Comparison of ENCODE assay signal across 1 mouse cellular context in the genomic region with DNA sequence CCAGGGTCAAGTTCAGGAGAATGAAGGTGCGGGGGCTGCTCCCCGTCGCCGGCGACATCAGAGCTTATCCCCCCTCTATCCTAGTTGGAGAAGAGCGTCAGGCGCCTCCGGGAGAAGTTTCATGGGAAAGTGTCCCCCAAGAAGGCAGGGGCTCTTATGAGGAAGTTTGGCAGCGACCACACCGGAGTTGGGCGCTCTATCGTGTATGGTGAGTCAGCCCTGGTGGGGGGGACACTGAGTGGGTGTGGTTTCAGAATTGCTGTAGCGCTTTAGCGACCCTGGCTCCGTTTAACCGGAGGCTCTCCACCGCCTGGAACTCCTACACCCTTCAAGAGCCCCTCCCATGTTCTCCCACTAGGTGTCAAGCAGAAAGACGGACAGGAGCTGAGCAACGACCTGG.
TF ChIP-seq lines count a peak whose summit lies in the region.

No protein-coding gene starts in this region.

TF ChIP-seq in MEL, 35 proteins besides CTCF, POLR2A, EP300 and RAD21:
- TF ChIP-seq TBP (IDR thresholded peaks at IDR 0.05; ENCODE audit: low read depth, low read length), result peak; percentile 88
- TF ChIP-seq POLR2AphosphoS5 (IDR thresholded peaks at IDR 0.05; ENCODE audit: borderline replicate concordance, low read depth, low read length), result peak; percentile 83; the same call in 1 of the 2 replicates
- 0 out of 2 replicates have a peak, but pooled peaks have one; percentile 18 for TF ChIP-seq GATA1 (IDR thresholded peaks at IDR 0.05; ENCODE audit: low read depth, low read length)
- no peak for TF ChIP-seq KAT2A (conservative IDR thresholded peaks at IDR 0.05; ENCODE audit: low read depth, low read length)
TF ChIP-seq in MEL: peak in this region for 3.
